Mouse (Mus musculus) right cerebral cortex, postnatal 36 days (tissue): Measurements from ENCODE around the gene Mdh2.
A peak's percentile ranks its signal among the peaks of the same experiment; 100 is the strongest.

ENCODE experiments used
- DNase-seq, 2 experiments: peaks; one replicate each; pipeline ENCODE4 v3.0.0; 2022; ENCODE audit warnings: low spot score in 2 of 2, mixed read lengths in 1 of 2

The Mdh2 gene

DNA sequence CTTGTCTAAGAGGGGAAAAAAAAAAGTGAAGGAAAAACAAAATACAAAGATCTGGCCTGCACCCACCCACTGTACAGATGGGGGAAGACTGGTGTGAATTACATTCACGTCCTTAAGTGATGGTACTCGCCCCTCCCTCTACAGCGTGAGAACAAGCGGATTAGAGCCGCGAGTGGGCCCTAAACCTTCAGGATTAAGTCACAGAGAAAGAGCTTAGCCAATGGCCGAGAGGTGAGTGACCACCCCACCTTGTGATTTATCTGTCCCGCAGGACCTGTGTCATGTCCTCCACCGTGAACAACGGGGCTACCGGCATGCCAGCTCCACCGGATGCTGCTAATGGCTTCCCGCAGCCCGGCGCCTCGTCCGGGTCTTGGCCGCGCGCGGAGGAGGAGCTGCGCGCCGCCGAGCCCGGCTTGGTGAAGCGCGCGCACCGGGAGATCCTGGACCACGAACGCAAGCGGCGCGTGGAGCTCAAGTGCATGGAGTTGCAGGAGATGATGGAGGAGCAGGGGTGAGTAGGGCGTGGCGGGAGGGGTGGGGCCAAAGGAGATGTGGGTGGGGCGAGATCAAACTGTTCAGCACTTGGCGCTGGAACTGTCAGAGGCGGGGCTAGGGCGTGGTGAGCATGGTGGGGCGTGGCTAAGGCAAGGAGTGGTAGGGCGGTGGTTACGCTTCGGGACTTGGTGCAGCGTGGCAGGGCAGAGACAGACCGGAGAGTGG lies 56.6 kb downstream of the Mdh2 start:
- peak; percentile 57 to 71 for DNase-seq

DNA sequence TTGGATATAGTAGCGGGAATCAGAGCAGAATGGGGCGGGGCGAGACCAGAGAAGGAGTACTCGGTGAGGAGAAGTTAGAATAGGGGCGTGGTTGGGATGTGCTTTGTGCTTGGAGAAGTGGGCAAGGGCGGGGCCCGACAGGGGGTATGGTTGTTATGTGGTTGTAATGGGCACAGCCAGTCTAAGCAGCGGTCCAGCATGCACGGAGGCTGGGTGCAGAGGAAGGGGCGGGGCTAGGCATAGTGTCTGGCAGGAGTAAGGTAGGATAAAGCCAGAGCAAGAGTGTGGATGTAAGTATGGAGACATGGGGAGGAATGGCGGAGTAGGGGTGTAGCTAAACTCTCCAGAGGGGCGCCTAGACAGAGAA lies 57.2 kb downstream of the Mdh2 start:
- no peak for DNase-seq

DNA sequence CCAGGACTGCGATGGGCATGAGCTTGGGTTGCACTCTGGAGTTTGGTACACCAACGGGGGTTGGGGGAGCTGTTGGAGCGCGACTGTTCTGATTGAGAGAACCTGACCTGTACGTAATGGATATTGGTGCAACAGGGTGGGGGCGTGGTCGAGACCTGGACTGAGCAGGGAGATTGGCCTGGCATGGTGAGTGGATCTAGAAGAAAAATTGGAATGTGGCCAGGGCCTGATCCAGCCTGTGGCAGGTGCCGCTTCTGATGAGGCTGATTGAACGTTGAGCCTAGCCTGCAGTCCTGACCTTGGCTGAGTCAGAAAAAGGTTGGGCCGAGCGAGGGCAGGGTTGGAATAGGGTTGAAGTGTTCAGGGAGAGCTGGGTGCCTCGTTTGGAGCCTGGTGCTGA lies 57.7 kb downstream of the Mdh2 start:
- DNase-seq: no peak
